Mouse (Mus musculus) forebrain, postnatal 0 days (tissue): ENCODE measurements around the gene Zfp710. TPM values are rescaled to one million over a fixed set of nuclear protein-coding genes. Genes with fewer than 3 reads are reported as not detected.

Source experiments
- ATAC-seq: fragments of 200-750 bp; cut with Nextera tagmentation; 2 replicates; pipeline ENCODE4 v1.8.0; 2017; ENCODE audit warnings: mild to moderate bottlenecking, moderate library complexity
- DNase-seq: peaks from one replicate; pipeline ENCODE4 v3.0.0-alpha.2; 2015
- H3K27ac ChIP-seq: fragments of 300-500 bp; sonication (generic); 2 replicates; pipeline ENCODE4 v1.5.1; 2014; ENCODE audit warnings: low read depth, mild to moderate bottlenecking, antibody characterized with exemption, low read length, moderate library complexity, mixed read lengths
- H3K27me3 ChIP-seq: fragments of 300-500 bp; sonication (generic); 2 replicates; pipeline ENCODE4 v1.6.1; 2014; ENCODE audit warnings: mild to moderate bottlenecking, low read length, mixed read lengths; ENCODE audit not compliant: insufficient read depth
- H3K36me3 ChIP-seq: fragments of 300-500 bp; sonication (generic); 2 replicates; pipeline ENCODE4 v1.6.1; 2014; ENCODE audit warnings: mild to moderate bottlenecking, moderate library complexity; ENCODE audit not compliant: insufficient read depth
- H3K4me1 ChIP-seq: fragments of 300-500 bp; sonication (generic); 2 replicates; pipeline ENCODE4 v1.6.1; 2014; ENCODE audit warnings: antibody characterized with exemption; ENCODE audit not compliant: insufficient read depth
- H3K4me2 ChIP-seq: fragments of 300-500 bp; sonication (generic); 2 replicates; pipeline ENCODE4 v1.6.1; 2014; ENCODE audit warnings: low read depth, mild to moderate bottlenecking, moderate library complexity
- H3K4me3 ChIP-seq: fragments of 300-500 bp; sonication (generic); 2 replicates; pipeline ENCODE4 v1.5.1; 2014; ENCODE audit warnings: low read depth, low read length, mixed read lengths
- H3K9ac ChIP-seq: fragments of 300-500 bp; sonication (generic); 2 replicates; pipeline ENCODE4 v1.6.1; 2014; ENCODE audit warnings: mild to moderate bottlenecking
- H3K9me3 ChIP-seq: fragments of 300-500 bp; sonication (generic); 2 replicates; pipeline ENCODE4 v1.6.1; 2016; ENCODE audit warnings: low read length
- CTCF ChIP-seq: sonication (generic); IDR thresholded peaks from 2 replicates; pipeline ENCODE4 v1.5.1; 2016; ENCODE audit warnings: antibody characterized with exemption, control low read depth, low read depth
- WGBS: fragments of 180-500 bp; shearing (Covaris S2); extraction: QIAGEN DNeasy Blood & Tissue Kit; methylation state at CpG from one replicate; pipeline ENCODE4 v1.1.7; 2014; 5-methylcytosine and 5-hydroxymethylcytosine counted together
- polyA plus RNA-seq: library from polyadenylated mRNA; unstranded; fragments of >200 nt; fragmentation: Nextera tagmentation; extraction: Ambion mirVana; gene quantifications from 2 replicates; pipeline ENCODE4 v1.2.1, GENCODE M21; 2015
- total RNA-seq: library from RNA; depleted of rRNA; stranded (reverse); fragments of >200 nt; gene quantifications from 2 replicates; pipeline ENCODE4 v1.2.3, GENCODE M21; 2014

The Zfp710 gene
- total and polyA plus RNA-seq, 2 experiments from 2014 or later, result 12.3 to 30.6 TPM

GRCm38 (mm10) chr7:80027636-80028417, 3.2 kb downstream of the Zfp710 start:
- Histone ChIP-seq H3K27me3 (no peaks in the 10 kb centered on the region), H3K36me3 (no peaks in the 10 kb centered on the region), H3K4me3 (peak overlapping the region; percentile 98), H3K27ac (no peak overlapping the region), H3K9me3 (no peaks in the 10 kb centered on the region), H3K4me1 (peaks cover 13% of the 10 kb centered on the region), H3K4me2 (peak overlapping the region; percentile 81), H3K9ac (peak overlapping the region; percentile 70)
- DNase-seq (no peak), ATAC-seq (no peak)
- 6% methylated on average over 23 of the region's 23 CpGs for WGBS
- TF ChIP-seq CTCF, result no peak

- peak overlapping the region; percentile 81 for H3K4me2 ChIP-seq
These were observed 3.8 kb downstream of the Zfp710 start for GRCm38 (mm10) chr7:80028418-80028720.

GRCm38 (mm10) chr7:80030009-80030408, 5.4 kb downstream of the Zfp710 start:
- peaks cover 13% of the 10 kb centered on the region for H3K4me1 ChIP-seq
- H3K9me3 ChIP-seq, result no peaks in the 10 kb centered on the region
- no peak for TF ChIP-seq CTCF
- no peaks in the 10 kb centered on the region for H3K27me3 ChIP-seq
- no peak overlapping the region for H3K4me2 ChIP-seq
- ATAC-seq, result no peak
- no peak for DNase-seq
- H3K9ac ChIP-seq, result no peak overlapping the region
- no peak overlapping the region for H3K27ac ChIP-seq
- no peak overlapping the region for H3K4me3 ChIP-seq
- no peaks in the 10 kb centered on the region for H3K36me3 ChIP-seq

More at GRCm38 (mm10) chr7:80028418-80028720, 3.8 kb downstream of the Zfp710 start:
- Histone ChIP-seq H3K27ac (no peak overlapping the region), H3K9ac (0 out of 2 replicates have a peak overlapping the region, but pooled peaks have one; percentile 70), H3K27me3 (no peaks in the 10 kb centered on the region), H3K36me3 (no peaks in the 10 kb centered on the region), H3K4me3 (no peak overlapping the region), H3K4me1 (peaks cover 13% of the 10 kb centered on the region), H3K9me3 (no peaks in the 10 kb centered on the region)
- DNase-seq (no peak), ATAC-seq (no peak)
- TF ChIP-seq CTCF, result no peak
- WGBS, result 15% methylated on average over 3 of the region's 3 CpGs

- H3K4me3 ChIP-seq, result no peak overlapping the region
- H3K36me3 ChIP-seq, result no peaks in the 10 kb centered on the region
- H3K27ac ChIP-seq, result no peak overlapping the region
- H3K9me3 ChIP-seq, result no peaks in the 10 kb centered on the region
- H3K4me1 ChIP-seq, result peaks cover 13% of the 10 kb centered on the region
- no peak for TF ChIP-seq CTCF
- no peak for DNase-seq
- ATAC-seq, result no peak
- H3K9ac ChIP-seq, result no peak overlapping the region
- 95% methylated on average over 8 of the region's 8 CpGs for WGBS
- H3K4me2 ChIP-seq, result no peak overlapping the region
- no peaks in the 10 kb centered on the region for H3K27me3 ChIP-seq
These were observed 5.9 kb downstream of the Zfp710 start for GRCm38 (mm10) chr7:80030486-80030885.

- no peak for TF ChIP-seq CTCF
- H3K4me1 ChIP-seq, result peaks cover 13% of the 10 kb centered on the region
- 91% methylated on average over 8 of the region's 8 CpGs for WGBS
These were observed 6.4 kb downstream of the Zfp710 start for GRCm38 (mm10) chr7:80030987-80031386.

GRCm38 (mm10) chr7:80031478-80031877, 6.9 kb downstream of the Zfp710 start:
- Histone ChIP-seq H3K4me2 (no peak overlapping the region), H3K9me3 (no peaks in the 10 kb centered on the region), H3K4me1 (peaks cover 13% of the 10 kb centered on the region), H3K36me3 (no peaks in the 10 kb centered on the region), H3K27me3 (no peaks in the 10 kb centered on the region), H3K27ac (no peak overlapping the region), H3K9ac (no peak overlapping the region), H3K4me3 (no peak overlapping the region)
- no peak for TF ChIP-seq CTCF
- ATAC-seq, result no peak
- 33% methylated on average over 10 of the region's 10 CpGs for WGBS
- DNase-seq, result no peak

More at GRCm38 (mm10) chr7:80030987-80031386, 6.4 kb downstream of the Zfp710 start:
- H3K9me3 ChIP-seq, result no peaks in the 10 kb centered on the region
- H3K27ac ChIP-seq, result no peak overlapping the region
- DNase-seq, result no peak
- no peaks in the 10 kb centered on the region for H3K36me3 ChIP-seq
- ATAC-seq, result no peak
- H3K4me3 ChIP-seq, result no peak overlapping the region
- H3K27me3 ChIP-seq, result no peaks in the 10 kb centered on the region
- H3K4me2 ChIP-seq, result no peak overlapping the region
- H3K9ac ChIP-seq, result no peak overlapping the region

GRCm38 (mm10) chr7:80032216-80033052, 7.8 kb downstream of the Zfp710 start:
- Histone ChIP-seq H3K9ac (no peak overlapping the region), H3K4me1 (peaks cover 13% of the 10 kb centered on the region), H3K9me3 (no peaks in the 10 kb centered on the region), H3K4me2 (no peak overlapping the region), H3K4me3 (no peak overlapping the region), H3K27me3 (no peaks in the 10 kb centered on the region), H3K36me3 (no peaks in the 10 kb centered on the region), H3K27ac (no peak overlapping the region)
- ATAC-seq (no peak), DNase-seq (no peak)
- 56% methylated on average over 10 of the region's 10 CpGs for WGBS
- no peak for TF ChIP-seq CTCF
